Mouse (Mus musculus) kidney, adult 2 months (tissue): ENCODE data around the gene Cnpy4.

Experiments used
- CTCF ChIP-seq: fragments of 200-500 bp; conservative IDR thresholded peaks from 2 replicates; pipeline ENCODE4 v1.5.1; 2011; ENCODE audit warnings: low read depth, mild to moderate bottlenecking, control low read depth, low read length, moderate library complexity, mixed read lengths; ENCODE audit not compliant: insufficient read depth, insufficient read length
- POLR2A ChIP-seq: fragments of 200-500 bp; IDR thresholded peaks from one replicate; pipeline ENCODE4 v1.6.1; 2011; ENCODE audit warnings: low read depth, low read length, control low read depth

- TF ChIP-seq CTCF: no peak
- TF ChIP-seq POLR2A: no peak
Observed at GRCm38 (mm10) chr5:138223287-138223686, 36.0 kb downstream of the Cnpy4 start.
